Mouse (Mus musculus) NIH3T3 (cell line): ENCODE data around the gene Ccdc120.

Experiments
- DNase-seq: peaks from one replicate; pipeline ENCODE4 v3.0.0-alpha.2; 2012; ENCODE audit warnings: low read depth

Ccdc120 gene

GRCm38 (mm10) chrX:7692862-7693261 lies 57.8 kb downstream of the Ccdc120 start:
- peak; percentile 62 for DNase-seq

- no peak for DNase-seq
Measured at GRCm38 (mm10) chrX:7690486-7690885, 60.2 kb downstream of the Ccdc120 start.

- no peak for DNase-seq
Measured at GRCm38 (mm10) chrX:7688321-7688720, 62.4 kb downstream of the Ccdc120 start.
